Mouse (Mus musculus) layer of hippocampus, adult 9-11 months (tissue): ENCODE data around the gene Spaca3.

Experiments used
- DNase-seq: peaks from one replicate; pipeline ENCODE4 v3.0.0; 2022

Spaca3 gene

DNA sequence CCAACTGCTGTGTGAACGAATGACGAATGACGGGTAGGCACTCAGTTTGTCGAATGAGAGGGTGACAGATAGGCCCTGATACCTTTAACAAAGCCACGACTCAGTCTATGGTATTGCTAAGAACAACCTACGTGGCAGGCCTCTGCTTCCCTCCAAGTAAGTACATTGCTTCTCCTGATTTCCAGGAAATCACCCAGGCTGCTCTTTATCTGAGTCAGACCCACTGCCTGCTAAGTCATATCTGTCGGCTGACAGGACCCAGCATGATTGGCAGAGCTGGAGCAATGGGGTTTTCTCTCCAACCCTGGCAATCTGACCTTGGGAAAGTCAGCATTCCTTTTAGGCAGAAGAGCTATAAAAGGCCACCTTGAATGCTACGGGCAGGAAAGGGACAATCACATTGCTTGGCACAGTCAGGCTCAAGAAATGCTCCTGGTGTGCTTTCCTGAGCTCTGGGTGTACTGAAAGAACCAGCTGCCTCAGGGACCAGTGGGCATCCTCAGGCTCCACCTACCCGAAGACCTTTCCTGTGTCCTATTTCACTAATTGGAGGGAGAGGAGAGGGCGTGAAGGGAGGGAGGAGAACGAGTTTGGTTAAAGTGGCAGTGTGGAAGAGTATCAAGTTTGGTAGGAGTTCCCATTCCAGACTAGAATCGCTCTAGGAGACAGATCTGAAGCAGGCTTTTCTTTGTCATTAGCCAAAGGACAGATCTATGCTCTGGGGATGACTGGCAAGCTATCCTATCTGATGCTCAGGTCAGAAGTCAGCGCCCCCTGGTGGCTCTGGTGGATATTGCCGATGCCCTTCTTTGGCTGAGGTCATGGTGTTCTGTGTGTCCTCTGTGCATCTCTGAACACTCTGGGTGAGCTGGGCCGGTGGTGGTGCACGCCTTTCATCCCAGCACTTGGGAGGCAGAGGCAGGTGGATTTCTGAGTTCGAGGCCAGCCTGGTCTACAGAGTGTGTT lies 14.6 kb downstream of the Spaca3 start:
- DNase-seq, result peak; percentile 36

DNA sequence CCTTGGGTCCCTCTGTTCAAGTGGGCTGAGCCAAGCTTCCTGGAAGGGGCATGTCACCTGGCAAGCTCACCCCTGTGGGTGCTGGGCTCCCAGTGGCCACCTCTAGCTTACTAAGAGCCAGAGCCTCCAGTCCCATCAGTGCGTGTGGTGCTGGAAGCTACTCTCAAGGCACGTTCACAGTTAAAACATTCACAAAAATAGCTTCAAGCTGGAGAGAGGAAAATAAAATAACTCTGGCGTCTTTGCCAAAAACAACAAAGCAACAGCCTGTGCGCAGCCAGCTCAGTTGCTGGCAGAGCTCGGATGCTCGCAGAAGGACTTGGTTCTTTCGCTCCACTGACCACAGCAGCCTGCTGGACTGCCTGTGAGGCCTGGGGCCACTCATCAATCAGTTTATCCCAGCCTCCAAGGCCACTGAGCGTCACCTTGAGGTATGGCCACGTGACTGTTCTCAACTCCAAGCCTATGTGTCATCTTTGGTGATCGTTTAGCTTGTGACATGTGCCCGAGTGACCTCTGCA lies 19.0 kb downstream of the Spaca3 start:
- DNase-seq, result peak; percentile 67

DNA sequence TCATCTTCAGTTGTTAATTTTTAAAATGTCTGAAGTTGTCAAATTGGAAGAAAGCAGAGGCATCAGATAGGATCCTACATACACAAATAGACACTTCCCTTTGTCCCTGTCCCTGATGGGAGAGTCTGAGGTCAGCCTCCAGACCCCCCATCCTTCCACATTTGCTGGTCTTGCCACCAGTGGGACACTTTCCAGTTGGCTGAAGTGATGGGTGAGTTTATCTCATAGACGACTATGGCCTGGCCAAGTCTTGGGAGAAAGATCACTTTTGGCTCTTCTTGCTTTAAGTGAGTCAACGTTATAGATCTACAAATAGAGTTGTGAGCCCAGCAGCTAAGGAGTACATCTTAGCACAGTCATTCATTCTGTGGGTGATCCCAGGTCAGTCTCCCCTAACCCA lies 19.9 kb downstream of the Spaca3 start:
- no peak for DNase-seq

DNA sequence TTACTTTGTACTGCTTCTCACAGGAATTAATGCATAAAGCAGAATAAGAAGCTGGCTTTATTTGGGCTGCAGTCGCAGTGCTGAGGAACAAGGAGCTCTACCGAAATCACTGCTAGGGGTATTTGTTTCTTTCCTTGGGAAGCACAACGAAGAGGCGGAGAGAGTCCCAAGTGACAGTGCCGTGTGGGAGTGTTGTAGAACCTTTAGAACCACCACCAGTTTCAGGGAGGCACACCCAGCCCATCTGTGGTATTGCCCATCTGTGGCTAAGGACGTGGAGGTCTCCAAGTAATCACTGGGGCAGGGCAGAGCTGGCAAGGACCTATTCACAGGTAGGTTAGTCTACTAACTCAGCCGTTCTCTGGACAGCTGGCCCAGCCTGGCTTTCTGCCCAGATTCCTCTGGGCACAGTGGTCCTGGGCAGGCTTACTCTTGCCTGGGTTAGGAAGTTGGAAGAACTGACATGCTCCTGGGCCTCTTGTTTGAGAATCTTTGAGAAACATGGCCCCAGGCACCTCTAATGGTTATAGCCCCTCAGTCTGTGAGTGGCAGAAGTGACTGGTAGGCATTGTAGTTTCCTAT lies 24.2 kb downstream of the Spaca3 start:
- DNase-seq, result no peak

DNA sequence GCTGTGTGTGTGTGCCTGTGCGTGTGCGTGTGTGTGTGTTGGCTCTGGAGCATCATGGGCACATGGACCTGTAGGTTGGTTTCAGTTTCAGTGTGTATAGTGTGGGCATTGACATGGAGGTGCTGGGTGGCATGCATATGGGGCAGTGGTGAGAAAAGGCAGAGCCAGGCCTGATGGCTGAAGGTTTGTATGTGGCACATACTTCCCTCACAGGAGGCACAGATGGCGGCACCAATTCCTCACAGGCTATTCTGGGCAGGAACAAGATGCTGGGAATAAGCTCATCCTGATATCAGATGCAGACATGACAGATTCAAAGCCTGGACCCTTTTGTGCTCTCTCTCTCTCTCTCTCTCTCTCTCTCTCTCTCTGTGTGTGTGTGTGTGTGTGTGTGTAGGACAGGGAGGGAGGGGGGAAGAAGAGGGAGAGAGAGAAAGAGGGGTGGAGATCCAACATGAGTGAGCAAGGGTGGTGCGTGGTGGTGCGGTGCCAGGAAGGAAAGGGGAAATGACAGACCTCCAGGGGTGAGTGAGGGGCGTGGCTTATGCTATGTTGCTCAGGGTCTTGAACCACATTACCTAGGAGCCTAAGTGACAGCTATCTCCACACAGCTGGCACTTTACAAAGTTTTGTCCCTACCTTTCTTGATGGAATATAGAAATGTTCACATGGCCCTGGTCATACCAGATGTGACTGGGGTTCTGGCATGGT lies 26.5 kb downstream of the Spaca3 start:
- DNase-seq, result peak; percentile 69

DNA sequence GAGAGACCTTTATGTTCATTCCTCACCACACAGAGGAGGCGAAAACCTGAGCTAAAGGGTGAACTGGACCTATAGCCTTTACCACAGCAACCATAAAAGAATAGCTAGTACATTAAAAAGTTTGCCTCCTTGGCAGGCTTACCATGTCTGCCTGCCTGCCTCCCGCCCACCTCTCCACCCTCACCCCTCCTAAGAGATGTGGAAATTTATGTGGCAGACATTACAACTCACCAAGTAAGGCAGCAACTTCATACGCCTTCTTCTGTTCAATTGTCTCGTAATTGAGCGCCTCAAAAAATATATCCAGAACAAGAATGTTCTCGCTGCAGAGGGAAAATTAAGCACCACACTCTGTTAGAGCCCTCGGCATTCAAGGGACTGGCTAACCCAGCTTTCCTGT lies 28.2 kb downstream of the Spaca3 start:
- DNase-seq, result no peak

DNA sequence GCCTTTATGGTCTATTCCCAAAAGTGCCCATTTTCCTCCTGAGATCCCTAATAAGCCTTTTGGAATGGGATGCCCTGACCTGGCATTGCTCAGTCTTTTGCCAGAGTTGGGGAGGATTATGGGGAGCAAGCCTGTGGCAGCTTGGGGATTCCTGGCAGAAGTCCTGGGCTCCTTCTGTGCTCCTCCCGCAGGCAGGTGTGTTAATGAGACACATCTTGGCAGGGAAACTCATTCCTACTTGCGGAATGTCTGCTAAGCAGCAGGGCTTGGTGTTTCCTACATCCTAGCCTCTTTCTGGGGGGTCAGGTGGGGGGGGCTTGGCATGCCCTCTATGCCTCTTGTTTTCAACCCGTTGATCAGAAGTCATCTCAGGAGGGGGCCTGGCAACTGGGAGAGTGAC lies 28.9 kb downstream of the Spaca3 start:
- DNase-seq, result no peak

DNA sequence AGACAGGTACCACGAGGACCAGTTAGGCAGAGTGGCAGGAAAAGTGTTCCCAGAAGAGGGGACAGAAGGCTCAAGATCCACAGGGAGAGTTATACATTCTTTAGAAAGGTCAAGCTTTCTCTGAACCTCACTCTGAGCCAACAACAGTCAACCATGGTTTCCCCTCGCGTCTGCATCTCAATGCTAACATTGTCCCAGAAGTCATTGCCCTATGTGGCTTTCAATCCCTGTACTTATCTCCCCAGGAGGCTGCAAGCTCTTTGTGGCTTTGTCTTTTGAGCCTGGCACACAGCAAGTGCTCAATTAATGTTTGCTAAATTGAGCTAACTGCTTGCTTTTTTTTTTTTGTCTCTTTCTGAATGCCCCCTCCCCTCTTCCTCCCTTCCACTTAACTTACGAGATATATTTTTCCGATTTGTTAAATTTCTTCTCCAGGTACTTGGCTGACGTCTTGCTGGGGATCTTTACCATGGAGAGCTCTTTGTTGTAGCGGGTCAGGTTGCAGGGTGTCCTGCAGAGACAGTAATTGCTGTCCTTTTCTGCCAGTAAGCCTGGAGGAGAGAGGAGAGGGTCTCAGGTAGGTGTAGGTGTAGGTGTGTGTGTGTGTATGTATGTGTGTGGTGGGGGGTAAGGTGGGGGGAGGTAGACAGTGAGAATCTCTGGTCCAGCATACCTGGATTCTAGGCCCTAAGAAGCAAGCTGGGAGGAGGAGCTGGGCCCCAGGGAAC lies 31.3 kb downstream of the Spaca3 start:
- DNase-seq, result no peak

DNA sequence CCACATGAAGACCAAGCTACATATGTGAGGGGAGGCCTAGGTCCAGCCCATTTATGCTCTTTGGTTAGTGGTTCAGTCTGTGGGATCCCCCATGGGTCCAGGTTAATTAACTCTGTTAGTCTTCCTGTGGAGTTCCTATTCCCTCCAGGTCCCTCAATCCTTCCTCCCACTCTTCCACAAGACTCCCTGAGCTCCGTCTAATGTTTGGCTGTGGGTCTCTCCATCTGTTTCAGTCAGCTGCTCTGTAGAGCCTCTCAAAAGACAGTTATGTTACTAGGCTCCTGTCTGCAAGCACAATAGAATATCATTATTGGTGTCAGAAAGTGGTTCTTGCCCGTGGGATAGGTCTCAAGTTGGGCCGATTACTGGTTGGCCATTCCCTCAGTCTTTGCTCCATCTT lies 37.7 kb downstream of the Spaca3 start:
- no peak for DNase-seq

DNA sequence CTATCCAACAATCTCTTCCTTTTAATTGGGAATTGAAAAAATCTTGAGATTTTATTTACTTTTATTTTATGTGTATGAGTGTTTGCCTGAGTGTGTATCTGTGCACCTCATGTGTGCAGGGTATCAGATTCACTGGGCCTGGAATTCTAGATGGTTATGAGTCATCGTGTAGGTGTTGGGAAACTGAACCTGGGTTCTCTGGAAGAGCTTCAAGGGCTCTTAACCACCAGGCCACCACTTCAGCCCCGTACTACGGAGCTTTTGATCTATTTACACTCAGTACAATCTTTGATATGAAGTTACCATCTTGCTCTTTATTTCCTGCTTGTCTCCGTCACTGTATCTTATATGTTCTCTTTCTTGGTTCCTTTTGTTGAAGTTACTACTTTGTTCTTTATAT lies 42.4 kb downstream of the Spaca3 start:
- DNase-seq, result no peak

DNA sequence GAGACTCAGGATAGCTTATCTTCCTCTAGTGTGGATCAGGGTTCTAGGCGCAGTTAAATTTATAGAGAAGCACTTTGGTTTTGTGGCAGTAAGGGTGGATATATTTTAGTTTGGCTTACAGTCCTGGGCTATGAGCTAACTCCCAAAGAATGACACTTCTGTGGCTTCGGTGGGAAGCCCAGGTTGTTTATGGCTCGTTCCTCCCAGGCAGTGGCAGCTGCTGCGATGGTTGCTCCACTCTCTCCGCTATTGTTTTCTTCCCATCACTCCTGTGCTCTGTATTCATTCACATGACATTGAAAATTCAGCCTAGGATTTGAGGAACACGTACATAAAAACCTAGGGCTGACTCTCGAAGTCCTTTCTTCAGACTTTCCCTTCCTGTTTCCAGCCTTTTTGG lies 44.5 kb downstream of the Spaca3 start:
- DNase-seq, result no peak

DNA sequence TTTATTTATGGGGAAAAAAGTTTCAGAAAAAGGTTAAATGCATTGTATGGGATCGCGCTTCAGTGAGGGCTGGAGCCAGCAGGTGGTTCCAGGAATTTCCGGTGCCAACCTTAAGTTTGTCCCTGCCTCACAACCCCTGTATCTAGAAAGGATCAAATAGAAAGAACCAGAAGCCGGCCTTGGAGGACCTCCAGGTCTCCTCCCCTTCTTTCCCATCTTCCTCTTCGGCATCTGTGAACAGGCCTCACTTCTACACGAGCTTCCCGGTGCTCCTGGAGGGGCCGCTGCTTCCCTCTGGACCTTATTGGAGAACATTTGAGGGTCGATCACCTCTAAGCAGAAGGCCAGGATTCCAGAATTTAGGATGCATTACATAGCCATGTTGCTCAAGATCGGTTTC lies 45.3 kb downstream of the Spaca3 start:
- no peak for DNase-seq

DNA sequence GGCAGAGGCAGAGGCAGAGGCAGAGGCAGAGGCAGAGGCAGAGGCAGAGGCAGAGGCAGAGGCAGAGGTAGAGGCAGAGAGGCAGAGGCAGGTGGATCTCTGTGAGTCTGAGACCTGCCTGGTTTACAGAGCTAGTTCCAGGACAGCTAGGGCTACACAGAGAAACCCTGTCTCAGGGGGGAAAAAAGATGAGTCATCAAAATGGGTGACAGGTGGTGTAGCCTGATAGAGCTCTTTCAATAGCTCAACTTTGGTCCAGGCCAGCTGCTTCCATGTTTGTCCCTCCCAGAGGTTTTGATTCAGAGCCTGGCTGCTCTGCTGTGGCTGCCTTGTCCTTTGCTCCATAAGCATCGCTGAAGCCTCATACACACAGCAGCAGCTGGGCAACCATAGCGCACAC lies 46.4 kb downstream of the Spaca3 start:
- DNase-seq, result no peak

DNA sequence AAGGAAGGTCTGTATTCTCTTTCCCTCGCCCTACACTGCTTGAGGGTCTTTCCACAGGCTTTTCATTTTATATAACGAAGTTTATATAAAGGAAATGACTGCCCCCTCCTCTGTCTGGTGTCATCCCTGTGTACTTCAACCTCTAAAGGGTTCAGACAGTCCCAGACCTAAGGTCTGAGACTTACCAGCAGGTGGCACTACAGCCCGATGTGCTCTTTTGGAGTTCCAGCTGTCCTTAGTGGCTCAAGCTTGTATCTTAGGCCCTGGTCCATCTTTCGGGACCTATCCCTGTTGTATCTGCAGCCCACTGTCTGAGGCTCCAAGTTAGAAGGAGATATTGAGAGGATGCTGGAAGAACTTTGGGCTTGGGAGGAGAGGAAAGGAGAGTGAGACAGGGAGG lies 48.3 kb downstream of the Spaca3 start:
- peak; percentile 53 for DNase-seq

DNA sequence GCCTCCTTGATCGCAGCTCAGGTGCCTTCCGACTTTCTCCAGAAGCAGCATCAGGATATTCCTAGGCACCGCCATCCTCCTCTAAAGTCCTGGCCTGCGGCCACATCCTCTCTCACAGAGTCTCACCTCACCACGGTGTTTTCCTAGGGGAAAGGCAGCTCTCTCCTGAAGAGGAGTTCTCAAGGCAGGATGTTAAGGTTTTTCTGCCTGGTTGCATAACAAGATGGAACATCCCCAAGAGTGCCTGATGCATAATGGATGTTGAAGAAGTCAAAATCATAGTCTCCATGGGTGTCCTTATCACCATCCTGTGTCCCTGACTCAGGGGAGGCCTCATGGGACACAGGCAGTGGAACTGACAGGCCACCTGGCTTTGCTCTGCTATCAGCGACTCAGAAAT lies 49.7 kb downstream of the Spaca3 start:
- peak; percentile 42 for DNase-seq

DNA sequence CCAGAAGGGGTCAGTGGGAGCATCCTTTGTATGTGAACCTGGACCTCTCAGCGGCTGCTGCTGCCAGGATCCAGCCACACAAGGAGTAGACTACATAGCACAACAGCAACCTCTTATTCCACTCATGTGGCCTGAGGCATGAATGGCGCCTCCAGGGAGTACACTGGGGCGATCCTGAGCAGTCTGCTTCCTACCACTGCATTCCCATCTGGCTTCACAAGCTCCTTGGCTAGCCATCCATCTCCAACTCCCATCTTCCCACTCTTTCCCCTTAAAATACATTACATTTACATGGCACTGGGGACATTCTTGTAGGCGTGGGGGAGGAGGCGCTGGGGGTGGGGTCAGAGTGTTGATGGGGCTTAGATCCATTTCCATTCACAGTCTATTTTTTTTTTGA lies 54.6 kb downstream of the Spaca3 start:
- DNase-seq, result no peak

DNA sequence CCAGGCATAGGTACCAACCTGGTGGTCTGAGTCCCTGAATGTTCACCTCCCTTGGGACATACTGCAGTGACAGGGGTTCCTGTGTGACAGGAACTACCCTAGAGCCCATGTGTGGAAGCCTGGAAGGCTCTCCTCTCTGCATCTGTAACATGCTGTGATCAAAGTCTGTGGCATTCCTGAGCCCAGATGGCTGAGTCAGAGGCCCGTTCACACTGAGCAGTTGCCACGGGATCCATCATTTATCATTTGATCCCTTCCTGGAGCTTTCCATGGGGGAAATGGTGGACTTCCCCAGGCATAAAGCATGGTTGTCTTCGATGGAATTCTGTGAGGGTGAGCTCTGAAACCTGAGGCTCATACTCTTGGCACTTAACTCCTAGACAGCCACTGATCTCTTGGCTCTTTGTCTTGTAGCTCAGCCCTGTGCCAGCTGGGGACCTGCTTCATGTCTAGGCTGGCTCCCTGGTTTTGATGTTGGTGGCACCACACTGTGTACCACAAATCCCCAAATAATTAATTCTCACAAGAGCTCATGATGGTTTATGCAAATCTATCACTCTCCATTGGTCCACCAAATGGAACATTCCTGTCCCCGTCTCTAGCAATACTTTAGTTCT lies 55.4 kb downstream of the Spaca3 start:
- DNase-seq, result no peak
